Mouse (Mus musculus) liver, embryonic 13.5 days (tissue): Measurements from ENCODE around the gene Sytl1. TPM values are rescaled to one million over a fixed set of nuclear protein-coding genes. Genes with fewer than 3 reads are reported as not detected.
A peak's percentile ranks its signal among the peaks of the same experiment; 100 is the strongest.

ENCODE experiments used
- ATAC-seq: fragments of 200-750 bp; cut with Nextera tagmentation; 2 replicates; pipeline ENCODE4 v1.8.0; 2017; ENCODE audit warnings: low read depth, mild to moderate bottlenecking, moderate number of reproducible peaks, moderate library complexity
- DNase-seq: peaks from one replicate; pipeline ENCODE4 v3.0.0; 2022
- H3K27ac ChIP-seq: fragments of 300-500 bp; sonication (generic); 2 replicates; pipeline ENCODE4 v1.5.1; 2015; ENCODE audit warnings: moderate library complexity, mild to moderate bottlenecking, inconsistent platforms
- H3K27me3 ChIP-seq: fragments of 300-500 bp; sonication (generic); 2 replicates; pipeline ENCODE4 v1.6.1; 2015; ENCODE audit warnings: mild to moderate bottlenecking, inconsistent platforms
- H3K36me3 ChIP-seq: fragments of 300-500 bp; sonication (generic); 2 replicates; pipeline ENCODE4 v1.6.1; 2015; ENCODE audit warnings: mild to moderate bottlenecking, inconsistent platforms
- H3K4me1 ChIP-seq: fragments of 300-500 bp; sonication (generic); replicated peaks from 2 replicates; pipeline ENCODE4 v1.6.1; 2015; ENCODE audit warnings: inconsistent platforms
- H3K4me2 ChIP-seq: fragments of 300-500 bp; sonication (generic); 2 replicates; pipeline ENCODE4 v1.6.1; 2015; ENCODE audit warnings: inconsistent platforms, mild to moderate bottlenecking, moderate library complexity
- H3K4me3 ChIP-seq: fragments of 300-500 bp; sonication (generic); replicated peaks from 2 replicates; pipeline ENCODE4 v1.5.1; 2015; ENCODE audit warnings: mild to moderate bottlenecking, inconsistent platforms
- H3K9ac ChIP-seq: fragments of 300-500 bp; sonication (generic); 2 replicates; pipeline ENCODE4 v1.6.1; 2015; ENCODE audit warnings: mild to moderate bottlenecking, inconsistent platforms
- H3K9me3 ChIP-seq: fragments of 300-500 bp; sonication (generic); replicated peaks from 2 replicates; pipeline ENCODE4 v1.6.1; 2016; ENCODE audit warnings: inconsistent platforms
- WGBS: fragments of 180-500 bp; shearing (Covaris S2); methylation state at CpG from one replicate; pipeline ENCODE4 v1.1.7; 2015; ENCODE audit not compliant: insufficient replicate concordance; 5-methylcytosine and 5-hydroxymethylcytosine counted together
- polyA plus RNA-seq: library from polyadenylated mRNA; unstranded; fragments of >200 nt; fragmentation: Nextera tagmentation; extraction: Ambion mirVana; gene quantifications from 2 replicates; pipeline ENCODE4 v1.2.1, GENCODE M21; 2015

Sytl1 gene
- polyA plus RNA-seq, 1 experiment from 2014 or later, result 0.55 TPM

- Histone ChIP-seq H3K4me1 (peaks cover 20% of the 10 kb centered on the region), H3K27ac (no peak overlapping the region), H3K9ac (no peak overlapping the region), H3K9me3 (no peaks in the 10 kb centered on the region), H3K4me3 (no peak overlapping the region), H3K4me2 (no peak overlapping the region), H3K36me3 (peaks cover 32% of the 10 kb centered on the region), H3K27me3 (peaks cover 14% of the 10 kb centered on the region; the same call in 1 of the 2 replicates)
- 46% methylated on average over 7 of the region's 7 CpGs for WGBS
- DNase-seq, result no peak
- no peak for ATAC-seq
Measured at GRCm38 (mm10) chr4:133262375-133262765, 543 bp downstream of the Sytl1 start.

DNA sequence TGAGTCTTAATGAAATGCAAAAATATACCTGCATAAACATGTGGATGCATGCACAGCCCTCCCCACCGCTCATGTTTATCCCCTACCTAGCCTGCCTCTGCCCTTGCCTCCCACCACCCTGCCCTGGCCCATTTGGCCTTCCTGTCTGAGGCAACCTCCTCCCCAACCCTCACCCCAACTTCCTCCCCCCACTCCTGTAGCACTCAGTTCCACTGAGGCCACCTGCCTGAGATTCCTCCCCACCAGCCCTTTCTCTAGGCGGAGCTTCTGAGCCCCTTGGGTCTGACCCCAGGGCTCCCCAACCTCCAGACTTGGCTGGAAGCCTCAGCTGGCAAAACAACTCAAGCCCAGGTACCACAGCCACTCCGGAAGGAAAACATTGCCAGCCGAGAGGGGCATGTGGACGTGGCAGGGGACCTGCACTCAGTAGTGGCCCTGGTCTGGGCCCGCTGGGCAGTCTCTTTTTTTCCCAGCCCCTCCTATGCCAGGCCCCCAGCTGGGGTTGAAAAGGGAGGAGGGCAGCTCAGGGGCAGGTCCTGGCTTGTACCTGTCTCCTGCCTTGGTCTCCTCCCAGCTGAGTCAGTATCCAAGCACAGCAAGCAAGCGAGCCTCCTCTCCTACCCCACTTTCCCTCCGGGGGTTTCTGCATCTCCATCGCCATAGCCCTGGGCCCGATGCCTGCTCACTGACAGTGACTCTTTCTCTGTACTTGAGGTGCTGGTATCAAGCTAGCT, 1.1 kb downstream of the Sytl1 start:
- DNase-seq, result no peak
- no peak overlapping the region for H3K27ac ChIP-seq
- H3K4me3 ChIP-seq, result no peak overlapping the region
- H3K9ac ChIP-seq, result no peak overlapping the region
- no peak overlapping the region for H3K4me2 ChIP-seq
- H3K36me3 ChIP-seq, result peaks cover 26% of the 10 kb centered on the region
- H3K4me1 ChIP-seq, result peaks cover 21% of the 10 kb centered on the region
- H3K27me3 ChIP-seq, result peaks cover 20% of the 10 kb centered on the region
- ATAC-seq, result no peak
- WGBS, result 52% methylated on average over 10 of the region's 10 CpGs
- no peaks in the 10 kb centered on the region for H3K9me3 ChIP-seq

GRCm38 (mm10) chr4:133257798-133258408, 5.0 kb downstream of the Sytl1 start:
- DNase-seq (no peak), ATAC-seq (0 out of 2 replicates have a peak, but pooled peaks have one; percentile 22)
- Histone ChIP-seq H3K4me3 (no peak overlapping the region), H3K27me3 (peaks cover 44% of the 10 kb centered on the region), H3K27ac (no peak overlapping the region), H3K9me3 (no peaks in the 10 kb centered on the region), H3K4me2 (no peak overlapping the region), H3K4me1 (peaks cover 21% of the 10 kb centered on the region), H3K9ac (no peak overlapping the region), H3K36me3 (no peaks in the 10 kb centered on the region)
- WGBS, result 59% methylated on average over 12 of the region's 12 CpGs

GRCm38 (mm10) chr4:133257230-133257629, 5.7 kb downstream of the Sytl1 start:
- ATAC-seq, result no peak
- WGBS, result 49% methylated on average over 11 of the region's 12 CpGs
- no peak for DNase-seq
- Histone ChIP-seq H3K27ac (no peak overlapping the region), H3K4me1 (peaks cover 14% of the 10 kb centered on the region), H3K36me3 (no peaks in the 10 kb centered on the region), H3K27me3 (peaks cover 46% of the 10 kb centered on the region), H3K9me3 (no peaks in the 10 kb centered on the region), H3K4me3 (no peak overlapping the region), H3K9ac (no peak overlapping the region), H3K4me2 (peak overlapping the region; percentile 22)

DNA sequence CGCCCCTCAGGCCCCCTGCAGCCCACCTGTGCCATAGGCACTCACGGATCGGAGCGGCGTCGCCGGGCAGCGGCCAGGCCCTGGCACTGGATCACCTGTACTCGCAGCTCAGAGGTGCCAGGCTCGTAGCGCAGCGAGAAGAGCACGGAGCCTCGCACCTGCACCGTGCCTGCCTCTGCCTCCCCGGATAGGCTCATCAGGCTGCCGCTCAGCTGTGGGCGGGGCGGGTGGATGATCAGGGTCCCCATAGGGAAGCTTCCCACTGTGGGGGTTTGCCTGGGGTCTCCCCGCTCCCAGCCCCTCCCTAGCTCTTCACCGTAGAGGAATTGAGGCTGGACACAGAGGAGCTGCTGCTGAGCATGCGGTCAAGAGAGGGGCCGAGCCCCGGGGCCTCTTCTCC, 6.1 kb downstream of the Sytl1 start:
- Histone ChIP-seq H3K4me3 (no peak overlapping the region), H3K27me3 (peaks cover 50% of the 10 kb centered on the region), H3K4me2 (peak overlapping the region; percentile 22), H3K9ac (no peak overlapping the region), H3K36me3 (no peaks in the 10 kb centered on the region), H3K9me3 (no peaks in the 10 kb centered on the region), H3K4me1 (peaks cover 11% of the 10 kb centered on the region), H3K27ac (no peak overlapping the region)
- 27% methylated on average over 24 of the region's 24 CpGs for WGBS
- ATAC-seq (no peak), DNase-seq (no peak)

GRCm38 (mm10) chr4:133255392-133255791, 7.5 kb downstream of the Sytl1 start:
- 49% methylated on average over 6 of the region's 6 CpGs for WGBS
- ATAC-seq (no peak), DNase-seq (no peak)
- Histone ChIP-seq H3K9me3 (no peaks in the 10 kb centered on the region), H3K27ac (no peak overlapping the region), H3K4me1 (peaks cover 19% of the 10 kb centered on the region), H3K36me3 (no peaks in the 10 kb centered on the region), H3K9ac (no peak overlapping the region), H3K4me3 (no peak overlapping the region), H3K27me3 (peaks cover 63% of the 10 kb centered on the region), H3K4me2 (no peak overlapping the region)

- Histone ChIP-seq H3K27me3 (peaks cover 69% of the 10 kb centered on the region), H3K9me3 (no peaks in the 10 kb centered on the region), H3K36me3 (no peaks in the 10 kb centered on the region), H3K9ac (no peak overlapping the region), H3K4me3 (no peak overlapping the region), H3K4me2 (no peak overlapping the region), H3K27ac (no peak overlapping the region), H3K4me1 (peaks cover 36% of the 10 kb centered on the region)
- DNase-seq (no peak), ATAC-seq (no peak)
- WGBS, result 69% methylated on average over 12 of the region's 12 CpGs
Measured at GRCm38 (mm10) chr4:133253412-133253811, 9.5 kb downstream of the Sytl1 start.

DNA sequence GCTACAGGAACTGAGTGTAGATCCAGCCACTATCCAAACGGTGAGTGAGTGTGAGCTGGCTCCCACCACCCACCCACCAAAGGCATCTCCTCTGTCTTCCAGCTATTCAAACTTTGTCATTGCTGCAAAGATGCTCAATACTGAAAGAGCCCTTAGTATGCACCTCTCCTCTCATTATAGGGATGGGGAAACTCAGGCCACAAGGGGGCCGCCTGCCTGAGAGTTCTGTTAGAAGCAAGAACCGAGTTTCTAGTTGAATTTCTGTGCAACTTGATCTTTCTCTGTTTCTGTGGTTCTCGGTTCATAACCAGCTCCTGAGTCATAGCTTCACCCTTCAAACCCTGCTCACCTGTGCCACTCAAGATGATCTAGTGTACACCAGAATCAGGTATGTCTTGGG, 10.8 kb downstream of the Sytl1 start:
- no peak overlapping the region for H3K27ac ChIP-seq
- H3K36me3 ChIP-seq, result no peaks in the 10 kb centered on the region
- WGBS, result 51% methylated on average over 4 of the region's 4 CpGs
- no peak for ATAC-seq
- H3K4me3 ChIP-seq, result no peak overlapping the region
- no peak overlapping the region for H3K9ac ChIP-seq
- no peak for DNase-seq
- peaks cover 44% of the 10 kb centered on the region for H3K4me1 ChIP-seq
- H3K9me3 ChIP-seq, result no peaks in the 10 kb centered on the region
- peaks cover 69% of the 10 kb centered on the region for H3K27me3 ChIP-seq
- no peak overlapping the region for H3K4me2 ChIP-seq

- ATAC-seq (no peak), DNase-seq (no peak)
- Histone ChIP-seq H3K9ac (no peak overlapping the region), H3K4me2 (peak overlapping the region; percentile 51), H3K27me3 (peaks cover 69% of the 10 kb centered on the region), H3K4me3 (peak overlapping the region; percentile 29; the same call in 1 of the 2 replicates), H3K27ac (no peak overlapping the region), H3K4me1 (peaks cover 49% of the 10 kb centered on the region), H3K9me3 (no peaks in the 10 kb centered on the region), H3K36me3 (no peaks in the 10 kb centered on the region)
- WGBS, result 40% methylated on average over 31 of the region's 31 CpGs
Measured at GRCm38 (mm10) chr4:133251214-133251613, 11.7 kb downstream of the Sytl1 start.

DNA sequence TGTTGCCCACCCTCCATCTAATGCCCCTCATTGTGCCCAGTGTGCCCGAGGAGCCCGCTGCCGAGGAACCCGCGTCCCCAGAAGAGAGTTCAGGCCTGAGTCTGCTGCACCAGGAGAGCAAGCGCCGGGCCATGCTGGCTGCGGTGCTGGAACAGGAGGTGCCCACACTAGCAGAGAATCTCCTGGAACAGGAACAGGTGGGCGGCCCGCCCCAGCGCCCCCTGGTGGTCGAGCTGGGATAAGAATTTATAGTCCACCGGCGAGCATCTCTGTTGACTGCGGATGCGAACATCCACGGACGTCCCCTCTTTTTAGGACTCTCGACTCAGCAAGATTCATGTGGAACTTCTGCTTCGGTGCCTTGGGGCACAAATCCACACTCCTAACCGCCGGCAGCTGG, 12.3 kb downstream of the Sytl1 start:
- Histone ChIP-seq H3K27ac (no peak overlapping the region), H3K4me3 (peak overlapping the region; percentile 29; the same call in 1 of the 2 replicates), H3K9ac (no peak overlapping the region), H3K4me1 (peaks cover 55% of the 10 kb centered on the region), H3K36me3 (no peaks in the 10 kb centered on the region), H3K9me3 (no peaks in the 10 kb centered on the region), H3K4me2 (peak overlapping the region; percentile 51), H3K27me3 (peaks cover 66% of the 10 kb centered on the region)
- ATAC-seq, result no peak
- 8% methylated on average over 22 of the region's 22 CpGs for WGBS
- peak; percentile 79 for DNase-seq

DNA sequence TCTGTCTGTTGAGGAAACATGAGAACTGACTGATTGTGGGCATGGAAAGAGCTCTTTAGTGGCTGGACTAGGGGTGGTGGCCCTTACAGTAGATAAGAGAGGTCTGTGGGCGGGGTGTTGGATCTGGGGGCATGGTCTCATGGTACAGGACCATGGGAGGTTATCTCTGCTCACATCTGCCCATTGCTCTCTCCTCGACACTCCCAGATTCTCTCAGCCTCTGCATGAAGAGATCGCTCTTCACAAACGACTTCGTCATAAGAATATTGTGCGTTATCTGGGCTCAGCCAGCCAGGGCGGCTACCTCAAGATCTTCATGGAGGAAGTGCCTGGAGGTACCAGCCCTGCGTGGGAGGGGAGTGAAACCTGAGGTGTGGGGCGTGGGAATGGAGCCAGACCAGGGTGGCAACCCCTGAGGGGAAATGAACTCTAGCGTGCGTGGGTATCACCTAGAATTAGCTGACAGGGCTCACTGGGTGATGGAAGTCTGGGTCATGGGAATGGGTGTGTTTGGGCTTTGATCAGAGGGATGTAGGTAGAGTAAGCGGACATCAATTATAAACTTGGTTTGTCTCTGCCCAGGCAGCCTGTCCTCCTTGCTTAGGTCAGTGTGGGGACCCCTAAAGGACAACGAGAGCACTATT, 15.0 kb downstream of the Sytl1 start:
- H3K4me3 ChIP-seq, result peak overlapping the region; percentile 26
- 9% methylated on average over 13 of the region's 13 CpGs for WGBS
- H3K9me3 ChIP-seq, result no peaks in the 10 kb centered on the region
- DNase-seq (peak; percentile 83), ATAC-seq (peak; percentile 92)
- H3K4me1 ChIP-seq, result peaks cover 82% of the 10 kb centered on the region
- peak overlapping the region; percentile 59 for H3K4me2 ChIP-seq
- H3K9ac ChIP-seq, result peak overlapping the region; percentile 48
- peak overlapping the region; percentile 86 for H3K27ac ChIP-seq
- H3K27me3 ChIP-seq, result peaks cover 58% of the 10 kb centered on the region
- H3K36me3 ChIP-seq, result no peaks in the 10 kb centered on the region
